Mouse (Mus musculus): Measurements from ENCODE around the gene Stag2. TPM values are rescaled to one million over a fixed set of nuclear protein-coding genes. Genes with fewer than 3 reads are reported as not detected.

The Stag2 gene
- total RNA-seq (2021) = 10 to 100 TPM; 47.3 to 50.8 TPM
- long read RNA-seq, experiment 1, full-length matches to known transcripts = 6 of 18 reads
- long read RNA-seq, experiment 1, partial matches to known transcripts = 2 of 18 reads
- long read RNA-seq, experiment 1, other reads (novel, unspliced or antisense) = 10 of 18 reads
- long read RNA-seq, experiment 2, full-length matches to known transcripts = 5 of 15 reads
- long read RNA-seq, experiment 2, partial matches to known transcripts = 2 of 15 reads
- long read RNA-seq, experiment 2, other reads (novel, unspliced or antisense) = 8 of 15 reads

GRCm38 (mm10) chrX:42148788-42149556 lies at the start of gene Stag2:
Gene Stag2 (plus strand): TSS chrX:42149317.
- peak; percentile 73 to 85 for DNase-seq (ENCODE audit: low spot score in 2 of 2)

GRCm38 (mm10) chrX:42107137-42107536 lies 42.0 kb upstream of the Stag2 start:
- no peak for DNase-seq (ENCODE audit: low spot score in 2 of 2)

- DNase-seq (ENCODE audit: low spot score in 2 of 2) = no peak
Observed at GRCm38 (mm10) chrX:42110585-42110984, 38.5 kb upstream of the Stag2 start.

GRCm38 (mm10) chrX:42119442-42120048 lies 29.6 kb upstream of the Stag2 start:
- DNase-seq (ENCODE audit: low spot score in 2 of 2) = no peak

- no peak for DNase-seq (ENCODE audit: low spot score in 2 of 2)
Observed at GRCm38 (mm10) chrX:42124963-42125697, 24.0 kb upstream of the Stag2 start.

- no peak for DNase-seq (ENCODE audit: low spot score in 2 of 2)
Observed at GRCm38 (mm10) chrX:42139882-42140281, 9.2 kb upstream of the Stag2 start.

GRCm38 (mm10) chrX:42142620-42143019 lies 6.5 kb upstream of the Stag2 start:
- no peak for DNase-seq (ENCODE audit: low spot score in 2 of 2)

GRCm38 (mm10) chrX:42143991-42144390 lies 5.1 kb upstream of the Stag2 start:
- DNase-seq (ENCODE audit: low spot score in 2 of 2) = no peak

- DNase-seq (ENCODE audit: low spot score in 2 of 2) = no peak
Observed at GRCm38 (mm10) chrX:42148016-42148451, 1.1 kb upstream of the Stag2 start.

- peak; percentile 22 to 42 for DNase-seq (ENCODE audit: low spot score in 2 of 2)
Observed at GRCm38 (mm10) chrX:42149557-42150345, 634 bp downstream of the Stag2 start.

GRCm38 (mm10) chrX:42150346-42151023 lies 1.4 kb downstream of the Stag2 start:
- DNase-seq (ENCODE audit: low spot score in 2 of 2) = peak; percentile 56 to 76

- no peak for DNase-seq (ENCODE audit: low spot score in 2 of 2)
Observed at GRCm38 (mm10) chrX:42151024-42151754, 2.1 kb downstream of the Stag2 start.

- peak; percentile 55 to 77 for DNase-seq (ENCODE audit: low spot score in 2 of 2)
Observed at GRCm38 (mm10) chrX:42151903-42152369, 2.8 kb downstream of the Stag2 start.

- DNase-seq (ENCODE audit: low spot score in 2 of 2) = no peak
Observed at GRCm38 (mm10) chrX:42153056-42153455, 3.9 kb downstream of the Stag2 start.

GRCm38 (mm10) chrX:42165455-42165854 lies 16.3 kb downstream of the Stag2 start:
- DNase-seq (ENCODE audit: low spot score in 2 of 2) = no peak

- DNase-seq (ENCODE audit: low spot score in 2 of 2) = no peak
Observed at GRCm38 (mm10) chrX:42170811-42171210, 21.7 kb downstream of the Stag2 start.

GRCm38 (mm10) chrX:42187590-42187989 lies 38.5 kb downstream of the Stag2 start:
- DNase-seq (ENCODE audit: low spot score in 2 of 2) = no peak

GRCm38 (mm10) chrX:42188825-42189426 lies 39.8 kb downstream of the Stag2 start:
- DNase-seq (ENCODE audit: low spot score in 2 of 2) = no peak

- DNase-seq (ENCODE audit: low spot score in 2 of 2) = no peak
Observed at GRCm38 (mm10) chrX:42194608-42195007, 45.5 kb downstream of the Stag2 start.

All from layer of hippocampus, postnatal 14 days (tissue).